Mouse (Mus musculus) neural tube, embryonic 12.5 days (tissue): ENCODE results near the gene Apold1. TPM values are rescaled to one million over a fixed set of nuclear protein-coding genes. Genes with fewer than 3 reads are reported as not detected.

Source experiments
- ATAC-seq: fragments of 200-750 bp; cut with Nextera tagmentation; 2 replicates; pipeline ENCODE4 v1.8.0; 2017; ENCODE audit warnings: low read depth, mild to moderate bottlenecking, moderate TSS enrichment, moderate library complexity; ENCODE audit not compliant: low FRiP score
- H3K27ac ChIP-seq: fragments of 300-500 bp; sonication (generic); 2 replicates; pipeline ENCODE4 v1.5.1; 2016
- H3K27me3 ChIP-seq: fragments of 300-500 bp; sonication (generic); replicated peaks from 2 replicates; pipeline ENCODE4 v1.6.1; 2016; ENCODE audit warnings: mild to moderate bottlenecking
- H3K36me3 ChIP-seq: fragments of 300-500 bp; sonication (generic); 2 replicates; pipeline ENCODE4 v1.6.1; 2016; ENCODE audit warnings: mild to moderate bottlenecking
- H3K4me1 ChIP-seq: fragments of 300-500 bp; sonication (generic); 2 replicates; pipeline ENCODE4 v1.6.1; 2016
- H3K4me2 ChIP-seq: fragments of 300-500 bp; sonication (generic); replicated peaks from 2 replicates; pipeline ENCODE4 v1.6.1; 2016; ENCODE audit warnings: mild to moderate bottlenecking
- H3K4me3 ChIP-seq: fragments of 300-500 bp; sonication (generic); 2 replicates; pipeline ENCODE4 v1.5.1; 2016
- H3K9ac ChIP-seq: fragments of 300-500 bp; sonication (generic); 2 replicates; pipeline ENCODE4 v1.6.1; 2016; ENCODE audit warnings: mild to moderate bottlenecking
- H3K9me3 ChIP-seq: fragments of 300-500 bp; sonication (generic); 2 replicates; pipeline ENCODE4 v1.6.1; 2016; ENCODE audit warnings: mild to moderate bottlenecking
- WGBS: fragments of 180-500 bp; shearing (Covaris S2); methylation state at CpG from one replicate; pipeline ENCODE4 v1.1.7; 2016; 5-methylcytosine and 5-hydroxymethylcytosine counted together
- polyA plus RNA-seq: library from polyadenylated mRNA; unstranded; fragments of >200 nt; fragmentation: Nextera tagmentation; extraction: Ambion mirVana; gene quantifications from 2 replicates; pipeline ENCODE4 v1.2.1, GENCODE M21; 2016

The Apold1 gene
- polyA plus RNA-seq, 1 experiment from 2014 or later: 4.7 TPM

GRCm38 (mm10) chr6:135011048-135011733, 29.7 kb downstream of the Apold1 start, which contains the start of gene Ddx47:
Ddx47 (plus strand) TSS chr6:135011612.
- Histone ChIP-seq H3K9ac (peak within 1 kb of the TSS; percentile 69), H3K4me3 (peak within 1 kb of the TSS; percentile 69), H3K36me3 (peaks cover 26% of the 10 kb centered on the region), H3K27ac (no peak within 1 kb of the TSS), H3K27me3 (no peaks in the 10 kb centered on the region), H3K9me3 (no peaks in the 10 kb centered on the region), H3K4me1 (peaks cover 7% of the 10 kb centered on the region), H3K4me2 (peak within 1 kb of the TSS; percentile 66)
- WGBS: 6% methylated on average over 19 of the region's 19 CpGs
- ATAC-seq: peak; percentile 89

- H3K9me3 ChIP-seq: no peaks in the 10 kb centered on the region
- WGBS: 2% methylated on average over 14 of the region's 14 CpGs
- H3K27me3 ChIP-seq: no peaks in the 10 kb centered on the region
- peak; percentile 57 for ATAC-seq
- peak overlapping the region; percentile 66 for H3K4me2 ChIP-seq
- H3K36me3 ChIP-seq: peaks cover 31% of the 10 kb centered on the region
- H3K9ac ChIP-seq: peak overlapping the region; percentile 69
- H3K4me3 ChIP-seq: peak overlapping the region; percentile 69
- no peak overlapping the region for H3K27ac ChIP-seq
- peaks cover 7% of the 10 kb centered on the region for H3K4me1 ChIP-seq
Observed at GRCm38 (mm10) chr6:135011734-135012116, 30.2 kb downstream of the Apold1 start.

- H3K36me3 ChIP-seq: peaks cover 85% of the 10 kb centered on the region
- H3K4me1 ChIP-seq: peaks cover 4% of the 10 kb centered on the region
- no peaks in the 10 kb centered on the region for H3K27me3 ChIP-seq
- no peak overlapping the region for H3K4me2 ChIP-seq
- H3K9me3 ChIP-seq: no peaks in the 10 kb centered on the region
- H3K4me3 ChIP-seq: no peak overlapping the region
- ATAC-seq: no peak
- WGBS: 94% methylated on average over 11 of the region's 11 CpGs
- H3K27ac ChIP-seq: no peak overlapping the region
- no peak overlapping the region for H3K9ac ChIP-seq
Observed at GRCm38 (mm10) chr6:135017211-135017610, 35.7 kb downstream of the Apold1 start.

DNA sequence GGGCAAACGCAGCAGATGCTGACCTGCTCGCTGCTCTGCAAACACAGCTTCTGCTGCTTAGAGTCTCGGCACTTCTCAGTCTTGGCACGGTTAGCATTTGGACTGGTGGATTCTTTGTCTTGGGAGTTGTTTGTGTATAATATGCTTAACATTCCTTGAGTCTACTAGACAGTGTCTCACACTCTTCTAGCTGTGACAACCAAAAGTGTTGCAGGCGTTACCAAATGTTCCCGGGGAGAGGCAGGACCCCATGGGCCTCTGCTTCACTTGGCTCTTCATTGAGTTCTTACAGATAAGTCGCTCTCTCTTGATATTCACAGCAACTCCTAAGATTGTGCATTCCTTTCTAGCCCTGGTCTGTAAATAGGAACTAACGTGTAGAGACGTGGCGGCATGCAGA, 38.0 kb downstream of the Apold1 start:
- Histone ChIP-seq H3K9ac (no peak overlapping the region), H3K4me1 (no peaks in the 10 kb centered on the region), H3K27me3 (no peaks in the 10 kb centered on the region), H3K27ac (no peak overlapping the region), H3K4me3 (no peak overlapping the region), H3K4me2 (no peak overlapping the region), H3K36me3 (peaks cover 99% of the 10 kb centered on the region), H3K9me3 (no peaks in the 10 kb centered on the region)
- WGBS: 95% methylated on average over 10 of the region's 10 CpGs
- ATAC-seq: no peak

GRCm38 (mm10) chr6:135021633-135022032, 40.1 kb downstream of the Apold1 start:
- no peaks in the 10 kb centered on the region for H3K27me3 ChIP-seq
- H3K4me1 ChIP-seq: no peaks in the 10 kb centered on the region
- H3K27ac ChIP-seq: no peak overlapping the region
- WGBS: 91% methylated on average over 3 of the region's 3 CpGs
- no peak overlapping the region for H3K4me3 ChIP-seq
- H3K4me2 ChIP-seq: no peak overlapping the region
- ATAC-seq: no peak
- peaks cover 84% of the 10 kb centered on the region for H3K36me3 ChIP-seq
- no peaks in the 10 kb centered on the region for H3K9me3 ChIP-seq
- H3K9ac ChIP-seq: no peak overlapping the region

DNA sequence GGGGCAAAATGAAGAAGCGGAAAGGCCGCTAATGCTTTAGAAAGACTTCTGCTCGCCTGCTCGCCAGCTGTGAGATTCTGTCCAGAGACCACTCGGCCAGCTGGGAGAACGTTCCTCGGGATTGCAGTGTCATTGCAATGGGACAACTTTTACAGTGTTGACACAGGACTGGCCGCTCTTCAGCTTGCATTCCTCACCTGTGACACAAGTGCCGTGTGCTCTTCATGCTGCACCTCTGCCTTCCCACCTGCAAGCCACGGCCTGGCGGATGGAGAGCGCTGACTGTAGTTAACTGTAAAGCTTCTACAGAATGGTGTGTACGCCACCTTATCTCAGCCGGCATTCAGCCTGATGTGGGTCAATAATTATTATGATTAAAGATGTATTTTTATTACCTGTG, 41.9 kb downstream of the Apold1 start:
- no peak for ATAC-seq
- Histone ChIP-seq H3K4me3 (no peak overlapping the region), H3K27me3 (no peaks in the 10 kb centered on the region), H3K4me1 (no peaks in the 10 kb centered on the region), H3K9ac (no peak overlapping the region), H3K36me3 (peaks cover 67% of the 10 kb centered on the region), H3K4me2 (no peak overlapping the region), H3K27ac (no peak overlapping the region), H3K9me3 (no peaks in the 10 kb centered on the region)
- WGBS: 96% methylated on average over 14 of the region's 14 CpGs

DNA sequence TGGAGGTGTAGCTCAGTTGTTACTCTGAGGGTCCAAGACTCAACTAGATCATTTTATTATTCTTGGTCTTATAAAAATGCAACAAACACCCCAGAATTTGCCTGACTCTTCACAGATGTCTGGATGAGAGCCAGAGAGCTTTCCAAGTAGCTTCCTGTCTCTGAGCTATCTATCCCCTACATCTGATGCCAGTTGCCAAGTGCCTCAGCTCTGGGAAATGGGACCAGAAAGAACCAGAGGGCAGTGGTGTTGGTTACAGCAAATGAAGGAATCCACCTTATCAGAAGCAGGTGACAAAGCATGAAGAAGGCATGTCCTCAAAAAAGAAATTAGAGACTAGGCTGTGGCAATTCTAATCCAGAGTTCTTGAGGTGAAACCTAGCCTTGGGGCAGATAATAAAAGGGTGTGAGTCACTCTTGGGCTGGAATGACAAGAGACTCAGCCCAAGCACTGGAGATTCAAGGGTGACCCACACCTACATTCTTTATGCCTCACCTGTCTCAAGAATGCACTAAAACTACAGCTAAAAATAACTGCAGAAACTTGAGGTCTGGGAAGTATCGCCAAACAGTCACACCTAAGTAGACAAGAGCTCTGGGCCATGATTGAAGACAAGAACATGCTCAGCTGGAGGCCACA, 43.4 kb downstream of the Apold1 start:
- Histone ChIP-seq H3K9ac (no peak overlapping the region), H3K4me3 (no peak overlapping the region), H3K4me2 (no peak overlapping the region), H3K4me1 (no peaks in the 10 kb centered on the region), H3K36me3 (peaks cover 53% of the 10 kb centered on the region), H3K9me3 (no peaks in the 10 kb centered on the region), H3K27ac (no peak overlapping the region), H3K27me3 (no peaks in the 10 kb centered on the region)
- ATAC-seq: no peak
- 89% methylated on average over 1 of the region's 1 CpGs for WGBS

DNA sequence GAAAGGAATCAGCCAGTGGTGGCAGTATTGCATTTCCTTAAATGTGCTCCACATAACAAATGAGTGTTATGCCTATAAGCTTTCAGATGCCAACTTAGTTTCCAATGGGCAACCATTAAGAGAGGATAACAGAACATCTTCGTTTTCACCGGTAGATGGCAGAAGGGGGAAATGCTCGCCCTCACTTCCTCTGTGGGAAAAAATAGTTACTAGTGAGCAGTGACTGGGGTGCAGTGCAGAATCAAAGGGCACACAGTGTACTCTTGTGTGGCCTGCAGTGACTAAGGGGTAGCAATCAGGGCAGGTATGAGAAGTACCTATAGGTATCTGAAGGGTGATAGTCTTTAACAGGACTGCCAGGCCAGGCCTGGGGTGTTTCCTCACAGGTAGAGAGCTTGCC, 44.7 kb downstream of the Apold1 start:
- Histone ChIP-seq H3K36me3 (peaks cover 39% of the 10 kb centered on the region), H3K9me3 (no peaks in the 10 kb centered on the region), H3K4me2 (no peak overlapping the region), H3K4me1 (no peaks in the 10 kb centered on the region), H3K27me3 (no peaks in the 10 kb centered on the region), H3K27ac (no peak overlapping the region), H3K9ac (no peak overlapping the region), H3K4me3 (no peak overlapping the region)
- 14% methylated on average over 3 of the region's 3 CpGs for WGBS
- ATAC-seq: 0 out of 2 replicates have a peak, but pooled peaks have one; percentile 56

- ATAC-seq: no peak
- Histone ChIP-seq H3K27me3 (no peaks in the 10 kb centered on the region), H3K36me3 (peaks cover 34% of the 10 kb centered on the region), H3K4me2 (no peak overlapping the region), H3K4me3 (no peak overlapping the region), H3K9ac (no peak overlapping the region), H3K27ac (no peak overlapping the region), H3K4me1 (no peaks in the 10 kb centered on the region), H3K9me3 (no peaks in the 10 kb centered on the region)
- 91% methylated on average over 2 of the region's 2 CpGs for WGBS
Observed at GRCm38 (mm10) chr6:135026755-135027154, 45.2 kb downstream of the Apold1 start.

DNA sequence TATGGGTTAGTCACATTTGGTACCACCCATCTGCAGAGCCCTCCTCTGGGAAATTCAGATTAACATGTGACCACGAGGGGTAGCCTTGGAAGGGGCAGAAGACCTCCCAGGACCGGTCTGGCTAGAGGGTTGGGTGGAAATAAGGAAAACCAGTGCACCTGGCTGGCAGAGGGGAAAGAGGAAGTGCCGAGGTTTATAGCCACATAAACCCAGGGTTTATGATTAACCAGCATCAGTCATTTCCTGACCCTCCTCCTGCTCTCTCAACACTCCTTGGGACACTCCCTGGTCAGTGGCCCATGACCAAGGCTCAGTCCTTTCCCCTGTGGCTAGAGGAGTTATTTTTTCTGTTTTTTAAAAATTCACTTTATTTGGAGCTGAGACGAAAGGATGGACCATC, 47.7 kb downstream of the Apold1 start:
- WGBS: 45% methylated on average over 4 of the region's 4 CpGs

More for the DNA sequence above, 47.7 kb downstream of the Apold1 start:
- Histone ChIP-seq H3K4me2 (no peak overlapping the region), H3K4me1 (no peaks in the 10 kb centered on the region), H3K9ac (no peak overlapping the region), H3K27me3 (no peaks in the 10 kb centered on the region), H3K27ac (no peak overlapping the region), H3K9me3 (no peaks in the 10 kb centered on the region), H3K4me3 (no peak overlapping the region), H3K36me3 (peaks cover 9% of the 10 kb centered on the region)
- ATAC-seq: no peak
